Mouse (Mus musculus) B cell, adult 2 months (primary cell): ENCODE results near the gene Hnrnpf.

Experiments used
- DNase-seq, 2 experiments: peaks; one replicate each; pipeline ENCODE4 v3.0.0; 2022

The Hnrnpf gene

DNA sequence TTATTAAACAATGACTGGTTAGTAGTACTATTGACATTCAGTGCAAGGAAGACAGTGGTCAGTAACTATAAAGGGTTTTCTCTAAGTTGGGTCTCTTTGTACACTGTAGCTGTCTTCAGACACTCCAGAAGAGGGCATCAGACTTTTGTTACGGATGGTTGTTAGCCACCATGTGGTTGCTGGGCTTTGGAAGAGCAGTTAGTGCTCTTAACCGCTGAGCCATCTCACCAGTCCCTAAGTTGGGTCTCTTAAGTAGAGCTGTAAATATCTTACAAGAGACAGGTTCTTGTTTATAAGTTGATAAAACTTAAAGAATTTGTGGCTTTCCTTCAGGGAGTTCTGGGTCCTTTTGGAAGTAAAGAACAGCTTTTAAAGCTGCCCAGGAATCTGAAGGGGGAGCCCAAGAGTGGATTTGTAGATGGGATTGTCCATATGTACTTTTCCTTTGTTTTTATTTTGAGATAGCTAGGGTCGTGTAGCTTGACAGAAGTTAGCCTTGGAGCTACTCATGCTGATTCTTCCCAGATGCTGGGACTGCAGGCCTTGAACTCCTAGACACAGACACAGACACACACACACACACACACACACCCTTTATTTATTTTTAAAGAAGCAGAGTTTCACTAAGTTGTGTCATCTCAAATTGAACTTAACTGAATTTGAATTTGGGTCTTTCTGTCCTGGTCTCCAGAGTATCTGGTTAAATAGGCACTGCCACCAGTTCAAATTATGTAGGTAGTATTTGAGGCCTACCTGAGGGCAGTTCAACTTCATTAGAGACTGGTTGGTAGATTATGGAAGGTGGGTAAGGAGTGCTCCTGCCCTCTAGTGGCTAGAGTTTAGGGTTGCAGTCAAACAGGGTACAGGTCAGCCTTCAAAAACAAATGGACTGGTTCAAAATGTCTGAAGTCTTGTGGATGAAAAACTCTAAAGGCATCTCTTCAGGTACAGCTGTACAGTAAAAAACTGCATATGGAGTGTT lies 20.8 kb downstream of the Hnrnpf start:
- peak; percentile 75 to 77 for DNase-seq

DNA sequence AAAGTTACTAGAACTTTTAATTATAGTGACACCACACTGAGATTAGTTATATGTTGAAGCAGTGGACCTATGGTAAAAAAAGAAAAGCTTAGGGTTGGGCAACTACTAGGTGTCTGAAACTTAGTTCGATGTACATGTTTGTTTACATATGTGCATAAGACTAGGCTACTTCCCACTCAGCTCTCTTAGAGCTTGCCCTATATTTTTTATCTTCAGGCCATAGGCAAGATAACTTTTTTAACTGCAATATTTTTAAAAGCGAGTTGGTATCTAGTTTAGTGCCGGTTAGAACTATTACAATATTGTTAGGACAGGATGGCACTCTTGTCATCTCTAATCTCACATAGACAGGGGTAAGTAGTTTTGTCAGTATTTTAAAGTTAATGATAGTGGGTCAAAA lies 21.9 kb downstream of the Hnrnpf start:
- no peak for DNase-seq

- no peak for DNase-seq
These were observed 26.9 kb downstream of the Hnrnpf start for GRCm38 (mm10) chr6:117926871-117927491.

GRCm38 (mm10) chr6:117927955-117928354 lies 27.8 kb downstream of the Hnrnpf start:
- DNase-seq, result no peak

DNA sequence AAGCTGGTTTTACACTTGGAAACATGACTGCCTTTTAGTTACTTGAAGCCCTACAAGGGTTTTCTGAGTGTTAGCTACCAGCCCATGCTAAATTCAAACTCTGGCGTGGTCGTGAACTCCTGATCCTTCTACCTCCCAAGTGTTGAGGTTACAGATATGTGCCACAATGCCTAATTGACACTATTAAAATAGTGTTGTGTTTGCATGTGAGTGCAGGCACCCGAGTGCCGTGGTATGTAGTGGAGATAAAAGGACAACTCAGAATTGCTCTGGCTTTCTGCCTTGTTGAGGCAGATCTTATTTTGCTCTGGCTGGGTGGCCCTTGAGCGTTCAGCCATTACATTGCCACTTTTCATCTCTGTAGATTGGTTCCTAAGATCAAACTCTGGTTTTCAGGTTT lies 28.6 kb downstream of the Hnrnpf start:
- DNase-seq, result no peak

- DNase-seq, result no peak
These were observed 30.0 kb downstream of the Hnrnpf start for GRCm38 (mm10) chr6:117929945-117930655.

DNA sequence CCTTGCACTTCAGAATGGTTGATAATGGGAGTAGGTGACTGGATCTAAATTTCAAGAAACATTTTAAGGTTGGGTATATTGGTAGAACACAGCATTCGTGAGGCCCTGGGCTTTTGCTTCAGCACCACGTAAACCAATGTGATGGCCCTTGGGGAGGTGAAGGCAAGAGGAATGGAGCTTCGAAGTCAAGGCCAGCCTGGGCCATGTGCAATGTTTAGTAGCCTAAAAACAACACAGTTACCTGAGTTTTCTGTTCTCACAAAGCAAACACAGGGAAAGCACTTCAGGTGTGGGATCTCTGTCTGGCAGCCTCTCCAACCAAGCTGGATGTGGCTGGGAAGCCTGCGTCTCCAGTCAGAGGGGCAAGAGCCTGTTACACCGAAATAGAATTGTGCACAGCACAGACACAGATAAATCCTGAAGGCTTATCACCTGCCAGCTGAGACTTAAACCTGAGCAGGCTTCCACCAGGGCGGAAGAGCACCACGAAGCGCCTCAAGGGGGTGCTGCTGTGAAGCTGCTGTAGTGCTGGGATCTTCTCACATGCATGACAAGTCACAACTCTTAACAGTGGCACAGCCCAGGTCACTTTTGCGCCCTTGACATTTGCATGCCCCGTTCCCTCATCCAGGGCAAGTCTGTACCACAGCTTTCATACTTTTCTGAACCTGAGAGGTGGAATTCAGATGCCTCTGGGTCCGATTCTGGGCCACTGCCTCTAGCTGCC lies 32.4 kb downstream of the Hnrnpf start:
- DNase-seq, result peak in 1 of 2 experiments; percentile 42

DNA sequence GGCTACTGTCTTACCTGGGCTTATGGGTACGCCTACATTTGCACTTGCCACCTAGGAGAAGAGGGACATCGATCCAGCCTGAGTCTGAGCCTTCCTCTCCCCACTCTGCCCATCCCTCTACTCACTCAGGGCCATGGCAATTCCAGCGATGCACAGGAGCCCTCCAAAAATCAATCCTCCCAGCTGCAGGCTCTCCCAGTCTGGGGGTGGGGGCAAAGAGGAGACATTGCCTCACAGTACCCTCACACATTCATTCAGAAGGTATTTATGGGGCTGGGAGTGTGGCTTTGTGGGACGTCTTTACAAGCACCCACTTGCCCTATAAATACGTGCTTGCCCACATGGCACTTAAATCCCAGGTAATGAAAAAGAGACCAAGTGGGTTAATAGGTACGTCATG lies 34.2 kb downstream of the Hnrnpf start:
- DNase-seq, result no peak

DNA sequence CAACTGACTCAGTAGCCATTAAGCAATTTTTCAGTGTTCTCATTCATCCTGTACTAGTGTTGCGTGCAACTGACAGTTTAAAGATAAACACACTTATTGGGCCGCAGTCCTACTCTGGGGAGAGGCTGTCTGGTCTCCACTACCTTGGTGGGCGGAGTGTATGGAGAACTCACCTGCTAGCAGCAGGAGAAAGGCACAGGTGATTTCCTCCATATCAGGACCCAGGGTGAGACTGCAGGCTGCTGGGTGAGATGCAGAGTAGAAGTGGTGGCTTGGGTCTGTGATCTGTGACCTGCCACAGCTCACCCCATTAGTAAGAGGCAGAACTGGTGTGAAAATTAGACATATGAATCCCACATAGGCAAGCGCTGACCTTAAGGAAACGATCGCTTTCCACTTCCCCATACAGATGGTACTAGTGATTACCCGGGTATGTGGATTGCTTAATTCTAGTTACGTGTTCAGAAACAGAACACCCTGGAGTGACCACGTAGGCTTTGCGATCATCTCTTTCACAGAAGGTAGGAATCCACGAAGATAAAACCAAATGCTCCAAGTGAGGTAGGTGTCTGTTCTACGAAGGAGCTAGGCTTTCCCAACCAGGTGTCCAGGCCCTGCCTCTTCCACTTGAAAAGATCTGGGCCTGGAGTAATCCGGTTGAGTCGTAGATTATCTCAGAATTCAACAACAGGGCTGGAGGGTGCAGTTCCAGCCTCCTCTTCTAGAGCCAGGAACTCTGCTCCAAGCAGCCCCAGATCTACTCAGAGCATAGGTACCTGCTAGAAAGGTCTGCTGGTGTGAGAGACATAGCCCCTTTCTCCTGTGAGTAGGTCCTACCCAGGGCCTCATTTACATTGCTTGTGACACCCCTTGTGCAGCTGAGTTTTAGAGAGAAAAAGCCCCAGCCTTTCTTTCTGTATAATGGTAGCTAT lies 35.8 kb downstream of the Hnrnpf start:
- DNase-seq, result no peak

GRCm38 (mm10) chr6:117937222-117937932 lies 37.3 kb downstream of the Hnrnpf start, which contains the start of gene Fxyd4:
Gene Fxyd4 (minus strand): TSS chr6:117937692.
- peak in 1 of 2 experiments; percentile 32 for DNase-seq

DNA sequence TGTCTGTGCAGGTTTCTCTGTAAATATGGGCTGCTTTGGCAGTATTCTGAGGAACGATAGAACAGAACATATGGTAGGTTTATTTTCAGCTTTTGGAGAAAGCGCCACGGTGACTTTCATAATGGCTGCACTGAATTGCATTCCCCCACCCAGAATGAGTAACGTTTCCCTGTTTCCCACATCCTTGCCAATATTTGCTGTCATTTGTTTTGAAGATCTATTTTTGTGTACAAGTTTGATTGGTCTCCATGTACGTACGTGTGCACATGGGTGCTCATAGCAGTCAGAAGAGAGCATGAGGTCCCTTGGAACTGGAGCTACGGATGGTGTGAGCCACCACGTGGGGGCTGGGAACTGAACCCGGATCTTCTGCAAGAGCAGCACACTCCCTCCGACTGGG lies 38.8 kb downstream of the Hnrnpf start:
- DNase-seq, result no peak

DNA sequence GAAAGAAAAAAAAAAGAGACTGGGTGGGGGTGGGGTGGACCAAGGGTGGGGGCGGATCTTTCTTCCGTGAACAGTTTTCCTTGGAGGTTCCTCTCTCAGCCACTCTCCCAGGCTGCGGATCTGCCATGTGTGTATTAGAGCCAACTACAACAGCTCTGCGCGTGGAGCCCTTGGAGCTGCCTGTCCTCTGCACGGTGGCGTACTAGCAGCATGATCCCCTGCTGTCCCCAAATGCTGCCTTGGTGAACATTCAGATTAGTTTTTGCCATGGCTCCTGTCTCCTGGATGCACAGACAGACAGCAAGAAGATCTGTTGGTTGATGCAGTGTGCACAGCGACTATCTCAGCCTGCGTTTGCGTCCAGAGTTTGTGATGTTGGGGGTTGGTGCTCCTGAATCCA lies 42.6 kb downstream of the Hnrnpf start:
- no peak for DNase-seq

DNA sequence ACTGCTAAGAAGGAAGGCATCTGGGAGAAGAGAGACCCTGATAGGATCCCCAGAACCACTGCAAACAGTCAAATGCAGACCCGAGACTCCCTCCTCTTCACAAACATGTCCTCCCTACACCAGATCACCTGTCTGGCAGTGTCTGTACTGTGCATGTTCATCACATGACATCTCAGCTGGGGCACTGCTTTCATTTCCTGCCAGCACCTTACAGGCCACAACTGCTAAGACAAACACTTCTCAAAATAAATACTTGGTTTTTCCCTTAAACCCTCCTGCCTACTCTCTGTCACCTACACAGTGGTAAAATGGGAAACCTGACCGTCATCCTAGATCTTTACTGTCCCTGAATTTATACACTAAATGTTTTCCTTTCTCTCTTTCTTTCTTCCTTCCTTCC lies 43.8 kb downstream of the Hnrnpf start:
- DNase-seq, result no peak

- DNase-seq, result no peak
These were observed 52.2 kb downstream of the Hnrnpf start for GRCm38 (mm10) chr6:117952330-117952729.

- DNase-seq, result no peak
These were observed 56.0 kb downstream of the Hnrnpf start for GRCm38 (mm10) chr6:117956161-117956560.

DNA sequence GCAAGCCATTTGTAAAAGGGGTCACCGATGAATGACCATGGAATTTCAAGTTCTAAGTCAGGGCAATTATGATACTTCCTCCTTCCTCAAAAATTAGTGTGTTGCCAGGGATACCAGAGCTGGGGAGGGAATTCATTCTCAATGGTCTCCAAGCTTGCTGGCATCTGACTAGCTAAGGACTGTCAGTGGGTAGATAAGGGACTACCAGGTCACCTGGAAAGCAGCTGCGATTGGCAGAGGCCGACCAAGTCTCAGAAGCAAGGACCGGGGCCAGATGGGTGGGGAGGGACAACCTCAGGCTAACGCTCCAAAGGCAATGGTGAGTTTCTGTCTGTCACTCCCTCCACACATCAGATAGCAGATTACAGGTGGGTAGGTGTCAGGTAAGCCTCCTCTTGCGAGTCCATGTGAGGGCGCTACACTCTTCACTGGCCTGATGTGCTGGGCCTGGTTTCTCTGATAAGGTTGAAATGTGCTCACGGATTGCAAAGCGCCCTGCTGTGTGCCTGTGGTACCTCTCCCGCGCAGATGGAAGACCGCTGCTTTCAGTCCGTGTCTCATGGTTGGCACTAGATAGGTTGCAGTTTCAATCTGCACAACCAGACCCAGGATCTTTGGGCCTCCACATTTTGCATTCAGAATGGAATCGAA lies 56.9 kb downstream of the Hnrnpf start:
- peak in 1 of 2 experiments; percentile 6 for DNase-seq

DNA sequence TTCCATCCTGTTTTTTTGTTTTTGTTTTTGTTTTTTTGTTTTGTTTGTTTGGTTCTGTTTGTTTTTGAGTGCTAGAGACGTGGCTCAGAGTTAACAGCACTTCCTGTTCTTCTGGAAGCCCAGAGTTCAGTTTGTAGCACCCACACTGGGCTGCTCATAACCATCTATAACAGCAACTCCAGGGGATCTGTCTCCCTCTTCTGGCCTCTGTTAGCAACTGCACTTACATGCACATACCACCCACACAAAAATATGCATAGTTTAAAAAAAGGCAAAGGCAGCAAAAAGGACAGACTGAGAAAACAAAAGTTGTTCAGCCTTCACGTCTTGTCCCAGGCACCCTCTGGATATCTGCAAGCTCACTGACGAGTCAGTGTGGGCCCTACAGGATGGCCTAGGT lies 63.1 kb downstream of the Hnrnpf start:
- no peak for DNase-seq

DNA sequence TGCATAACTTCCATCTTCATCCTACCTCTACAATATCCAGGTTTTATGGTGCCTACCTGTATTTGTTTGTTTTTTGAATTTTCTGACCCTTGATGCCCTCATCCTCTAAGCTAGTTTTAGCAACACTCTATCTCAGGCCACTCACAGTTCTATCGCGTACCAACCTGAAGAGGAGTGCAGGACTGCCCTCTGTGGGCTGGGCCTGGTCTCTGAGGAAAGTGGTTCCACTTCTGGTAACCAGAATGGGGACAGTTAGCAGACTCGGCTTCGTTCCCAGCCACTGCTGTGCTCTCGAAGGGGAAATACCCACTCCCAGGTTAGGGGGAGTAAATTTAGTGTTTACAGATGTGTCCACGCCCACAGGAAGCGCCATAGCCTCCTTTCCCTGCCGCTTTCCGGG lies 66.6 kb downstream of the Hnrnpf start:
- no peak for DNase-seq
